Mouse (Mus musculus): ENCODE results near the gene Med26. TPM values are rescaled to one million over a fixed set of nuclear protein-coding genes. Genes with fewer than 3 reads are reported as not detected.

The Med26 gene
- polyA plus RNA-seq, 1 experiment: 11.2 TPM

DNA sequence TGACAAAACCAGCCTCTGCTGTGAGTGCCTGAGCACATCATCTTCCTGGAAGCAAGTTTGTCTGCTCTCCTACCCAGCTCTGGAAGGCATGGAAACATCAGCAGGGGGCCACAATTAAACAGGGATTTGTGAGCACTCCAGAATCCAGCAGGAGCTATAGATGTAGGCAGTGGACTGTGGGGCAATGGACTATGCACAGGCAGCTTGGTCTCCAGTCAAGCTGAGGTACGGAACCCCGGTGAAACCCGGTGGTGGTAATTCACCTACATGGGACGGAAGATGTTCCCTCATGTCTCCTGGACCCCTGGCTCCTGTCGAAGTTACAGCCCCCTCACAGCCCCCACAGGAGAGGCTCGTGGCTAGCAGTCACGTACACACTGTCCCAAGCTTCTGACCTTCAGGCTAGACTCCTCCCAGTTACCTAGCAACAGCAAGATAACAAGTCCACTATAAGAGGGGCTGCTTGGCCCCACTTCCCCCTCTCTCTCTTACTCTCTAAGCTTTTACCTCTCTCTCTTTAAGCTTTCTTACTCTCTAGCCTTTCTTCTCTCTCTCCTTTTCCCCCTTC is 30.6 kb downstream of the Med26 start:
- Histone ChIP-seq H3K4me1 (ENCODE audit: control insufficient read depth, insufficient read depth, insufficient read length) (no peaks in the 10 kb centered on the region), H3K4me3 (ENCODE audit: extremely low read depth, insufficient read depth, insufficient read length) (no peak overlapping the region), H3K27me3 (ENCODE audit: control insufficient read depth, insufficient read depth, low read length) (no peaks in the 10 kb centered on the region), H3K27ac (ENCODE audit: insufficient read depth, low read length) (no peak overlapping the region), H3K36me3 (ENCODE audit: control insufficient read depth, insufficient read depth, low read length) (no peaks in the 10 kb centered on the region)
- TF ChIP-seq POLR2A (IDR thresholded peaks at IDR 0.05; ENCODE audit: low read depth, low read length) (no peak), CTCF (IDR thresholded peaks at IDR 0.05; ENCODE audit: extremely low read depth, insufficient read depth, insufficient read length, insufficient replicate concordance) (no peak)
- WGBS: 88% methylated on average over 7 of the region's 7 CpGs
- no peak for DNase-seq (ENCODE audit: low read depth in 1 of 2, low spot score in 2 of 2)

DNA sequence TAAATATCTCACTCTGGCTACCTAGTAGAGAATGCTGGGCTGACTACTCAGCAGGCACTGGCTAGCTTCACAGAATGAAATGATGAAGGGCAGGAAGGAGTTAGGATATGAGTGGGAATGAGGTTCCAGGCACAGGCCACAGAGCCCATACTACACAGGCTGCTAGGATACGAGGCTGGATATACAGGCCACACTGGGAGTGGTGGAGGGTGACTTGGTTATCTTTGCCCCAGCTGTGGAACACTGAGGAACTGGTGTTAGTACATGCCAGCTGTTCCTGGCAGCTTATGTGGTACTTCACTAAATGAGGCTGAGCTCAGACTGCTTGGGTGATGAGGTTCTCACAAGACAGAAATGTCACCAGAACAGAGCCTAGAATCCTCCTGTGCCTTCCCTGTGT is 34.9 kb downstream of the Med26 start:
- Histone ChIP-seq H3K27ac (ENCODE audit: insufficient read depth, low read length) (no peak overlapping the region), H3K4me1 (ENCODE audit: control insufficient read depth, insufficient read depth, insufficient read length) (no peaks in the 10 kb centered on the region), H3K27me3 (ENCODE audit: control insufficient read depth, insufficient read depth, low read length) (no peaks in the 10 kb centered on the region), H3K4me3 (ENCODE audit: extremely low read depth, insufficient read depth, insufficient read length) (no peak overlapping the region), H3K36me3 (ENCODE audit: control insufficient read depth, insufficient read depth, low read length) (no peaks in the 10 kb centered on the region)
- no peak for TF ChIP-seq CTCF (IDR thresholded peaks at IDR 0.05; ENCODE audit: extremely low read depth, insufficient read depth, insufficient read length, insufficient replicate concordance)
- TF ChIP-seq POLR2A (IDR thresholded peaks at IDR 0.05; ENCODE audit: low read depth, low read length): no peak
- WGBS: 96% methylated on average over 1 of the region's 1 CpGs
- no peak for DNase-seq (ENCODE audit: low read depth in 1 of 2, low spot score in 2 of 2)

GRCm38 (mm10) chr8:72512648-72513047 is 35.4 kb downstream of the Med26 start:
- no peak for DNase-seq (ENCODE audit: low read depth in 1 of 2, low spot score in 2 of 2)
- Histone ChIP-seq H3K27me3 (ENCODE audit: control insufficient read depth, insufficient read depth, low read length) (no peaks in the 10 kb centered on the region), H3K27ac (ENCODE audit: insufficient read depth, low read length) (no peak overlapping the region), H3K4me3 (ENCODE audit: extremely low read depth, insufficient read depth, insufficient read length) (no peak overlapping the region), H3K36me3 (ENCODE audit: control insufficient read depth, insufficient read depth, low read length) (no peaks in the 10 kb centered on the region), H3K4me1 (ENCODE audit: control insufficient read depth, insufficient read depth, insufficient read length) (no peaks in the 10 kb centered on the region)
- WGBS: 88% methylated on average over 1 of the region's 1 CpGs
- no peak for TF ChIP-seq POLR2A (IDR thresholded peaks at IDR 0.05; ENCODE audit: low read depth, low read length)
- TF ChIP-seq CTCF (IDR thresholded peaks at IDR 0.05; ENCODE audit: extremely low read depth, insufficient read depth, insufficient read length, insufficient replicate concordance): no peak

- WGBS: 92% methylated on average over 1 of the region's 1 CpGs
- Histone ChIP-seq H3K4me1 (ENCODE audit: control insufficient read depth, insufficient read depth, insufficient read length) (no peaks in the 10 kb centered on the region; the same call in 1 of the 2 replicates), H3K4me3 (ENCODE audit: extremely low read depth, insufficient read depth, insufficient read length) (no peak overlapping the region), H3K27me3 (ENCODE audit: control insufficient read depth, insufficient read depth, low read length) (no peaks in the 10 kb centered on the region), H3K36me3 (ENCODE audit: control insufficient read depth, insufficient read depth, low read length) (no peaks in the 10 kb centered on the region), H3K27ac (ENCODE audit: insufficient read depth, low read length) (no peak overlapping the region)
- no peak for DNase-seq (ENCODE audit: low read depth in 1 of 2, low spot score in 2 of 2)
- no peak for TF ChIP-seq CTCF (IDR thresholded peaks at IDR 0.05; ENCODE audit: extremely low read depth, insufficient read depth, insufficient read length, insufficient replicate concordance)
- no peak for TF ChIP-seq POLR2A (IDR thresholded peaks at IDR 0.05; ENCODE audit: low read depth, low read length)
These were observed 40.6 kb downstream of the Med26 start for GRCm38 (mm10) chr8:72507505-72507904.

GRCm38 (mm10) chr8:72504637-72505314 is 43.3 kb downstream of the Med26 start:
- no peaks in the 10 kb centered on the region; the same call in 1 of the 2 replicates for H3K4me1 ChIP-seq (ENCODE audit: control insufficient read depth, insufficient read depth, insufficient read length)
- no peak for TF ChIP-seq POLR2A (IDR thresholded peaks at IDR 0.05; ENCODE audit: low read depth, low read length)
- TF ChIP-seq CTCF (IDR thresholded peaks at IDR 0.05; ENCODE audit: extremely low read depth, insufficient read depth, insufficient read length, insufficient replicate concordance): no peak
- no peaks in the 10 kb centered on the region for H3K36me3 ChIP-seq (ENCODE audit: control insufficient read depth, insufficient read depth, low read length)
- H3K4me3 ChIP-seq (ENCODE audit: extremely low read depth, insufficient read depth, insufficient read length): no peak overlapping the region
- no peaks in the 10 kb centered on the region for H3K27me3 ChIP-seq (ENCODE audit: control insufficient read depth, insufficient read depth, low read length)
- DNase-seq (ENCODE audit: low read depth in 1 of 2, low spot score in 2 of 2): no peak
- no peak overlapping the region for H3K27ac ChIP-seq (ENCODE audit: insufficient read depth, low read length)

- DNase-seq (ENCODE audit: low read depth in 1 of 2, low spot score in 2 of 2): no peak
- no peaks in the 10 kb centered on the region; the same call in 1 of the 2 replicates for H3K4me1 ChIP-seq (ENCODE audit: control insufficient read depth, insufficient read depth, insufficient read length)
- TF ChIP-seq POLR2A (IDR thresholded peaks at IDR 0.05; ENCODE audit: low read depth, low read length) (no peak), CTCF (IDR thresholded peaks at IDR 0.05; ENCODE audit: extremely low read depth, insufficient read depth, insufficient read length, insufficient replicate concordance) (no peak)
These were observed 43.9 kb downstream of the Med26 start for GRCm38 (mm10) chr8:72504137-72504536.

DNA sequence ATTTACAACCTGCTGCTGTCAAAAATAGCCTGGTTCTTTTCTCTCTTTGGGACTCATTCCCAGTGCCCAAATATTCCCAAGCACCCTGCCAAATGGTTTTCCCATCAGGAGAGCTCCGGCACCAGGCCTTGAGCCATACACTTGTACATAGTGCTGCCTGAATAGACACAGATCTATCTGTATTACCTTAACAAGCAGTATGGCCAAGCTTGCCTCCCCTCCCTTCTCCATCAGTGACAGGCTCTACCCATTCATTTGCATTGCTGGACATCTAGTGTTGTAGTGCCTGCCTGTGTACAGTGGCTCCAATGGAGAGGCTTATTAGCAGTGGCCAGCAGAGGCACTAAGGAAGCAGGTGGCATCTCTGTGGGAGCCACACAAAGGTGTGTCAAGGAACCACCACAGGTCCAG is 47.5 kb downstream of the Med26 start:
- WGBS: 96% methylated on average over 1 of the region's 1 CpGs
- peaks cover 12% of the 10 kb centered on the region for H3K36me3 ChIP-seq (ENCODE audit: control insufficient read depth, insufficient read depth, low read length)

More at GRCm38 (mm10) chr8:72504137-72504536, 43.9 kb downstream of the Med26 start:
- Histone ChIP-seq H3K27ac (ENCODE audit: insufficient read depth, low read length) (no peak overlapping the region), H3K36me3 (ENCODE audit: control insufficient read depth, insufficient read depth, low read length) (no peaks in the 10 kb centered on the region), H3K27me3 (ENCODE audit: control insufficient read depth, insufficient read depth, low read length) (no peaks in the 10 kb centered on the region), H3K4me3 (ENCODE audit: extremely low read depth, insufficient read depth, insufficient read length) (no peak overlapping the region)

More for the DNA sequence above, 47.5 kb downstream of the Med26 start:
- no peak for DNase-seq (ENCODE audit: low read depth in 1 of 2, low spot score in 2 of 2)
- TF ChIP-seq POLR2A (IDR thresholded peaks at IDR 0.05; ENCODE audit: low read depth, low read length): no peak
- H3K27me3 ChIP-seq (ENCODE audit: control insufficient read depth, insufficient read depth, low read length): no peaks in the 10 kb centered on the region
- no peaks in the 10 kb centered on the region; the same call in 1 of the 2 replicates for H3K4me1 ChIP-seq (ENCODE audit: control insufficient read depth, insufficient read depth, insufficient read length)
- H3K4me3 ChIP-seq (ENCODE audit: extremely low read depth, insufficient read depth, insufficient read length): no peak overlapping the region
- H3K27ac ChIP-seq (ENCODE audit: insufficient read depth, low read length): no peak overlapping the region

All from spleen, adult 2 months (tissue).